Mouse (Mus musculus) MEL (cell line): Measurements from ENCODE around the gene Pakap. TPM values are rescaled to one million over a fixed set of nuclear protein-coding genes. Genes with fewer than 3 reads are reported as not detected.

ENCODE experiments used
- DNase-seq: peaks from one replicate; pipeline ENCODE4 v3.0.0; 2011; ENCODE audit warnings: low read depth, low spot score
- H3K27ac ChIP-seq: 2 replicates; pipeline ENCODE4 v1.5.1; 2012; ENCODE audit warnings: low read depth, mild to moderate bottlenecking, control low read depth, low read length, moderate library complexity; ENCODE audit not compliant: control insufficient read depth
- H3K27me3 ChIP-seq, 2 experiments: fragments of 150-350 bp in 1 of 2; sonication (generic) in 1 of 2; 2 replicates each; pipeline ENCODE4 v1.6.1; 2012; ENCODE audit warnings: low read length in 2 of 2, mild to moderate bottlenecking in 2 of 2, improper control_type of control experiment in 1 of 2, moderate library complexity in 1 of 2; ENCODE audit not compliant: insufficient read depth in 2 of 2, control insufficient read depth in 1 of 2
- H3K36me3 ChIP-seq, 2 experiments: 2 replicates each; pipeline ENCODE4 v1.6.1; 2012 to 2014; ENCODE audit warnings: low read length in 2 of 2, improper control_type of control experiment in 1 of 2, inconsistent platforms in 1 of 2, mild to moderate bottlenecking in 1 of 2; ENCODE audit not compliant: insufficient read depth in 2 of 2, control insufficient read depth in 1 of 2
- H3K4me1 ChIP-seq, 2 experiments: fragments of 150-350 bp in 1 of 2; sonication (generic) in 1 of 2; 2 replicates each; pipeline ENCODE4 v1.6.1; 2012; ENCODE audit warnings: low read length in 2 of 2, improper control_type of control experiment in 1 of 2, mild to moderate bottlenecking in 1 of 2; ENCODE audit not compliant: insufficient read depth in 2 of 2, control insufficient read depth in 1 of 2
- H3K4me3 ChIP-seq, 2 experiments: fragments of 150-350 bp in 1 of 2; sonication (generic) in 1 of 2; 2 replicates each; pipeline ENCODE4 v1.5.1; 2012; ENCODE audit warnings: low read depth in 2 of 2, low read length in 2 of 2, mild to moderate bottlenecking in 2 of 2, moderate library complexity in 2 of 2, control low read depth in 1 of 2, improper control_type of control experiment in 1 of 2; ENCODE audit not compliant: control insufficient read depth in 1 of 2, insufficient read depth in 1 of 2
- H3K79me2 ChIP-seq: 2 replicates; pipeline ENCODE4 v1.6.1; 2012; ENCODE audit warnings: mild to moderate bottlenecking, low read length, moderate library complexity; ENCODE audit not compliant: control insufficient read depth, poor library complexity, insufficient read depth
- H3K9ac ChIP-seq: 2 replicates; pipeline ENCODE4 v1.6.1; 2012; ENCODE audit warnings: low read depth, mild to moderate bottlenecking, control low read depth, low read length, moderate library complexity; ENCODE audit not compliant: control insufficient read depth, poor library complexity, severe bottlenecking
- H3K9me3 ChIP-seq: fragments of 150-350 bp; sonication (generic); replicated peaks from 2 replicates; pipeline ENCODE4 v1.6.1; 2012; ENCODE audit warnings: mild to moderate bottlenecking, low read length, improper control_type of control experiment, moderate library complexity; ENCODE audit not compliant: insufficient read depth
- CHD1 ChIP-seq: IDR thresholded peaks from 2 replicates; pipeline ENCODE4 v1.6.1; 2012; ENCODE audit warnings: low read depth, mild to moderate bottlenecking, inconsistent platforms, low read length, improper control_type of control experiment
- CTCF ChIP-seq, 3 experiments: IDR thresholded peaks in 2 of 3; conservative IDR thresholded peaks in 1 of 3; 2 replicates each; pipeline ENCODE4 v1.5.1; 2011 to 2012; ENCODE audit warnings: low read length in 3 of 3, low read depth in 2 of 3, mild to moderate bottlenecking in 2 of 3, improper control_type of control experiment in 1 of 3, inconsistent platforms in 1 of 3, mixed read lengths in 1 of 3, moderate library complexity in 1 of 3; ENCODE audit not compliant: control insufficient read depth in 1 of 3, insufficient read depth in 1 of 3, poor library complexity in 1 of 3, severe bottlenecking in 1 of 3
- E2F4 ChIP-seq: IDR thresholded peaks from 2 replicates; pipeline ENCODE4 v1.6.1; 2011; ENCODE audit warnings: low read depth, low read length, improper control_type of control experiment, borderline replicate concordance
- EP300 ChIP-seq, 2 experiments: IDR thresholded peaks; 2 replicates each; pipeline ENCODE4 v1.6.1; 2011; ENCODE audit warnings: improper control_type of control experiment in 2 of 2, low read length in 2 of 2, low read depth in 1 of 2, mild to moderate bottlenecking in 1 of 2
- GABPA ChIP-seq: IDR thresholded peaks from 2 replicates; pipeline ENCODE4 v1.6.1; 2012; ENCODE audit warnings: low read depth, mild to moderate bottlenecking, inconsistent platforms, low read length, improper control_type of control experiment, moderate library complexity
- GATA1 ChIP-seq: IDR thresholded peaks from 2 replicates; pipeline ENCODE4 v1.6.1; 2011; ENCODE audit warnings: low read depth, low read length, improper control_type of control experiment
- JUND ChIP-seq: IDR thresholded peaks from 2 replicates; pipeline ENCODE4 v1.6.1; 2011; ENCODE audit warnings: low read depth, mild to moderate bottlenecking, improper control_type of control experiment, low read length
- KAT2A ChIP-seq: conservative IDR thresholded peaks from 2 replicates; pipeline ENCODE4 v1.6.1; 2012; ENCODE audit warnings: low read depth, low read length, improper control_type of control experiment, inconsistent platforms
- MAX ChIP-seq: IDR thresholded peaks from 2 replicates; pipeline ENCODE4 v1.6.1; 2011; ENCODE audit warnings: low read length, improper control_type of control experiment
- MAZ ChIP-seq: IDR thresholded peaks from 2 replicates; pipeline ENCODE4 v1.6.1; 2012; ENCODE audit warnings: low read depth, mild to moderate bottlenecking, inconsistent platforms, low read length, improper control_type of control experiment
- MYB ChIP-seq: IDR thresholded peaks from 2 replicates; pipeline ENCODE4 v1.6.1; 2011; ENCODE audit warnings: mild to moderate bottlenecking, low read depth, low read length, improper control_type of control experiment
- MYC ChIP-seq: IDR thresholded peaks from 2 replicates; pipeline ENCODE4 v1.6.1; 2011; ENCODE audit warnings: low read depth, mild to moderate bottlenecking, low read length, improper control_type of control experiment, moderate library complexity
- NRF1 ChIP-seq: IDR thresholded peaks from 2 replicates; pipeline ENCODE4 v1.6.1; 2014; ENCODE audit warnings: low read depth, mild to moderate bottlenecking, inconsistent platforms, low read length, improper control_type of control experiment, moderate library complexity; ENCODE audit not compliant: poor library complexity, insufficient read depth, severe bottlenecking
- POLR2A ChIP-seq, 2 experiments: IDR thresholded peaks; 2 replicates each; pipeline ENCODE4 v1.6.1; 2011 to 2012; ENCODE audit warnings: low read length in 2 of 2, mild to moderate bottlenecking in 2 of 2, control low read depth in 1 of 2, improper control_type of control experiment in 1 of 2, low read depth in 1 of 2, moderate library complexity in 1 of 2; ENCODE audit not compliant: control insufficient read depth in 1 of 2, insufficient read depth in 1 of 2, poor library complexity in 1 of 2
- POLR2AphosphoS2 ChIP-seq: IDR thresholded peaks from 2 replicates; pipeline ENCODE4 v1.6.1; 2011; ENCODE audit warnings: low read length, improper control_type of control experiment
- RCOR1 ChIP-seq: IDR thresholded peaks from 2 replicates; pipeline ENCODE4 v1.6.1; 2012; ENCODE audit warnings: low read depth, mild to moderate bottlenecking, inconsistent platforms, low read length, improper control_type of control experiment
- SMC3 ChIP-seq: IDR thresholded peaks from 2 replicates; pipeline ENCODE4 v1.6.1; 2011; ENCODE audit warnings: low read depth, low read length, improper control_type of control experiment
- TAL1 ChIP-seq: IDR thresholded peaks from 2 replicates; pipeline ENCODE4 v1.6.1; 2012; ENCODE audit warnings: mild to moderate bottlenecking, inconsistent platforms, low read length, moderate library complexity, mixed read lengths
- TCF12 ChIP-seq: IDR thresholded peaks from 2 replicates; pipeline ENCODE4 v1.6.1; 2014; ENCODE audit warnings: low read depth, mild to moderate bottlenecking, inconsistent platforms, low read length, improper control_type of control experiment, moderate library complexity
- UBTF ChIP-seq: IDR thresholded peaks from 2 replicates; pipeline ENCODE4 v1.6.1; 2012; ENCODE audit warnings: low read depth, mild to moderate bottlenecking, inconsistent platforms, low read length, improper control_type of control experiment, moderate library complexity, borderline replicate concordance; ENCODE audit not compliant: insufficient read depth
- USF2 ChIP-seq, 2 experiments: IDR thresholded peaks; 2 replicates each; pipeline ENCODE4 v1.6.1; 2011 to 2012; ENCODE audit warnings: improper control_type of control experiment in 2 of 2, low read length in 2 of 2, borderline replicate concordance in 1 of 2, inconsistent platforms in 1 of 2, low read depth in 1 of 2, mild to moderate bottlenecking in 1 of 2; ENCODE audit not compliant: insufficient read depth in 1 of 2
- ZC3H11A ChIP-seq: IDR thresholded peaks from 2 replicates; pipeline ENCODE4 v1.6.1; 2012; ENCODE audit warnings: low read depth, mild to moderate bottlenecking, inconsistent platforms, low read length, improper control_type of control experiment
- ZNF384 ChIP-seq: IDR thresholded peaks from 2 replicates; pipeline ENCODE4 v1.6.1; 2012; ENCODE audit warnings: low read depth, mild to moderate bottlenecking, inconsistent platforms, low read length, improper control_type of control experiment
- polyA plus RNA-seq, 2 experiments: library from polyadenylated mRNA; stranded (reverse) in 1 of 2; unstranded in 1 of 2; fragments of >175 nt in 1 of 2; fragments of >200 nt in 1 of 2; gene quantifications; 2 replicates each; pipeline versions ENCODE4 v1.2.1 to v1.2.4; 2012; ENCODE audit warnings: low replicate concordance in 2 of 2, low read depth in 1 of 2; ENCODE audit not compliant: insufficient read length in 2 of 2, insufficient read depth in 1 of 2, missing spikeins in 1 of 2
- total RNA-seq: library from RNA; depleted of rRNA; stranded (reverse); fragments of 300-350 nt; gene quantifications from 2 replicates; pipeline ENCODE4 v1.2.3, GENCODE M21; 2012

Pakap gene
- total and polyA plus RNA-seq, 3 experiments: not detected

DNA sequence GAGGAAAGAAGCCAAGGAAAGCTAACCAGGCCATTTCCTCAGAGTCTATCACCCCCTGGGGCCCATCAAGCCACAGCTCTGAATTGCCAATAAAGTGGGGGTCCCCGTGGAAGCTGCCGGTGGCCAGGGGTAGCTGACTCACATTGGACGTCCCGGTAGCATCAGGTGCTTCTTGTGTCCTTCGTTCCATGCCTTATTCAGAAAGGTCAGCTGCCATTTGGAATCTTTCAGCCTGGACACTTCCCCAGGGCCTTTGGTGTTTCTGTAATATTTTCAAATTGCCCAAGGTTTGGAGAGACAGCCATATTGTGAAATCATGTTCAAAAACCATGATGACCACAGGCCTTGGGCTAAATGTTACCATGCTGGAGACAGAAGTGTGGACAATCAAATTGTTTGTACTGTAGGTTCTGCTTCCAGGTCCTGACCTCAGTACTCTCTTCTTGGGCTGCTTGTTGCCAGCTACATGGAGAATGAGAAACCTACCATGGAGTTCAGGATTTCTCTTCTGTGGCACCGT lies 17.4 kb downstream of the Pakap start:
- Histone ChIP-seq H3K36me3 (no peaks in the 10 kb centered on the region), H3K4me3 (no peak overlapping the region), H3K9ac (no peak overlapping the region), H3K9me3 (no peaks in the 10 kb centered on the region), H3K79me2 (no peaks in the 10 kb centered on the region), H3K27me3 (no peaks in the 10 kb centered on the region), H3K27ac (no peak overlapping the region), H3K4me1 (no peaks in the 10 kb centered on the region)
- DNase-seq: no peak
- TF ChIP-seq JUND: no peak
- TF ChIP-seq POLR2AphosphoS2: no peak
- no peak for TF ChIP-seq KAT2A
- no peak for TF ChIP-seq E2F4
- TF ChIP-seq USF2 (IDR thresholded peaks at IDR 0.05; ENCODE audit: borderline replicate concordance in 1 of 2, insufficient read depth in 1 of 2, low read depth in 1 of 2, low read length in 2 of 2): no peak
- no peak for TF ChIP-seq MYB

DNA sequence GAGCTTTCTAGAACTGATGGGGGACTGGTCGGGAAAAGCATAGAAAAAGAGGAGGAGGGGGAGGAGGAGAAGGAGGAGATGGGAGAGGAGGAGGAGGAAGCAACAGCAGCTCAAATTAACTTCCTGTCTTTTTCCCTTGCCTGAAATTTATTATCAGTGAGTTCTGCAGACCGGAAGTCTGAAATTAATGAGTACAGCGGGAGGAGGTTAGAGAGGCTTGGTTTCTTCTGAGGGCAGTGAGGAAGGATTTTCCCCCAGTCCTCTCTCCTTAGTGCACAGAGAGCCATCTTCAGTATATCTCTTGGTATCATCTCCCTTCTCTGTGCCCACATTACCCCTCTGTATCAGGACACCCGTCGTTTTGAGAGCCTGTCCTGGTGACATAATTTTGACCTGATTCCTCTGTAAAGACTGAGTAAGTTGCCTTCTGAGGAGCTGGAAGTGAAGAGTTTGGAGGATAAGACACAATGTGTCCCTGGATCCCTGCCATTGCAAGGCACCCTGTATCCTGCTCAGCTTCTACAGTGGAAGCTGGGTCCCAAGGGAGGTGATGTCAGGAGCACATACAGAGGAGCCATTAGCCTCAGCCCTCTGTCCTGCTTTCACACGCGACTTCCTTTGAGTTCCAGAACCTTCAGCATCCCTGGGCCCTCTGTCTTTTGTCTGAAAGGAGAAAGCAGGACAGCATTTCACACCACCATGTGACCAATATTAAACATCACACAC lies 19.1 kb downstream of the Pakap start:
- Histone ChIP-seq H3K27ac (no peak overlapping the region), H3K36me3 (no peaks in the 10 kb centered on the region), H3K79me2 (no peaks in the 10 kb centered on the region), H3K27me3 (no peaks in the 10 kb centered on the region), H3K9ac (no peak overlapping the region), H3K4me1 (no peaks in the 10 kb centered on the region), H3K4me3 (no peak overlapping the region), H3K9me3 (no peaks in the 10 kb centered on the region)
- TF ChIP-seq POLR2A (IDR thresholded peaks at IDR 0.05; ENCODE audit: control insufficient read depth in 1 of 2, insufficient read depth in 1 of 2, low read depth in 1 of 2, low read length in 2 of 2, poor library complexity in 1 of 2): no peak
- no peak for TF ChIP-seq RCOR1
- no peak for TF ChIP-seq CHD1
- no peak for TF ChIP-seq ZNF384
- no peak for TF ChIP-seq TCF12
- TF ChIP-seq KAT2A: no peak
- TF ChIP-seq UBTF: no peak
- TF ChIP-seq MYC: no peak
- TF ChIP-seq SMC3: no peak
- no peak for TF ChIP-seq MAX
- no peak for TF ChIP-seq TAL1
- TF ChIP-seq MAZ: no peak
- TF ChIP-seq POLR2AphosphoS2: no peak
- no peak for TF ChIP-seq ZC3H11A
- TF ChIP-seq JUND: no peak
- no peak for TF ChIP-seq GATA1
- no peak for TF ChIP-seq NRF1
- TF ChIP-seq GABPA: no peak
- TF ChIP-seq EP300 (IDR thresholded peaks at IDR 0.05; ENCODE audit: low read depth in 1 of 2, low read length in 2 of 2): no peak
- no peak for TF ChIP-seq CTCF (IDR thresholded peaks at IDR 0.05 in 2 of 3, conservative IDR thresholded peaks at IDR 0.05 in 1 of 3; ENCODE audit: control insufficient read depth in 1 of 3, insufficient read depth in 1 of 3, low read depth in 2 of 3, low read length in 3 of 3, poor library complexity in 1 of 3, severe bottlenecking in 1 of 3)
- DNase-seq: no peak
